Mouse (Mus musculus): ENCODE results near the gene Rab3gap2. TPM values are rescaled to one million over a fixed set of nuclear protein-coding genes. Genes with fewer than 3 reads are reported as not detected.
A peak's percentile ranks its signal among the peaks of the same experiment; 100 is the strongest.

Gene Rab3gap2
- polyA plus RNA-seq, 1 experiment from 2014 or later, result 25.8 TPM

- Histone ChIP-seq H3K9ac (no peak overlapping the region), H3K4me3 (no peak overlapping the region), H3K4me2 (no peak overlapping the region), H3K27ac (replicated peaks) (no peak overlapping the region), H3K27me3 (no peaks in the 10 kb centered on the region), H3K4me1 (replicated peaks) (no peaks in the 10 kb centered on the region), H3K36me3 (peaks cover 68% of the 10 kb centered on the region), H3K9me3 (no peaks in the 10 kb centered on the region)
- ATAC-seq (ENCODE audit: low FRiP score, low read depth), result no peak
- 81% methylated on average over 4 of the region's 4 CpGs for WGBS
These were observed 64.8 kb downstream of the Rab3gap2 start for GRCm38 (mm10) chr1:185268675-185269074.

- H3K9me3 ChIP-seq, result no peaks in the 10 kb centered on the region
- no peak overlapping the region for H3K4me2 ChIP-seq
- 94% methylated on average over 8 of the region's 8 CpGs for WGBS
- H3K4me1 ChIP-seq (replicated peaks), result no peaks in the 10 kb centered on the region
- H3K36me3 ChIP-seq, result peaks cover 67% of the 10 kb centered on the region
- no peaks in the 10 kb centered on the region for H3K27me3 ChIP-seq
- no peak overlapping the region for H3K4me3 ChIP-seq
- H3K9ac ChIP-seq, result no peak overlapping the region
- ATAC-seq (ENCODE audit: low FRiP score, low read depth), result no peak
- no peak overlapping the region for H3K27ac ChIP-seq (replicated peaks)
These were observed 66.6 kb downstream of the Rab3gap2 start for GRCm38 (mm10) chr1:185270403-185271097.

GRCm38 (mm10) chr1:185271373-185271772, 67.5 kb downstream of the Rab3gap2 start:
- no peak overlapping the region for H3K27ac ChIP-seq (replicated peaks)
- H3K4me2 ChIP-seq, result no peak overlapping the region
- peaks cover 68% of the 10 kb centered on the region for H3K36me3 ChIP-seq
- no peak for ATAC-seq (ENCODE audit: low FRiP score, low read depth)
- no peaks in the 10 kb centered on the region for H3K27me3 ChIP-seq
- no peaks in the 10 kb centered on the region for H3K9me3 ChIP-seq
- WGBS, result 90% methylated on average over 9 of the region's 9 CpGs
- H3K4me1 ChIP-seq (replicated peaks), result no peaks in the 10 kb centered on the region
- no peak overlapping the region for H3K9ac ChIP-seq
- H3K4me3 ChIP-seq, result no peak overlapping the region

- no peak overlapping the region for H3K4me3 ChIP-seq
- WGBS, result 95% methylated on average over 5 of the region's 5 CpGs
- H3K27ac ChIP-seq (replicated peaks), result no peak overlapping the region
- ATAC-seq (ENCODE audit: low FRiP score, low read depth), result no peak
- no peaks in the 10 kb centered on the region for H3K4me1 ChIP-seq (replicated peaks)
- peaks cover 78% of the 10 kb centered on the region for H3K36me3 ChIP-seq
- no peaks in the 10 kb centered on the region for H3K27me3 ChIP-seq
- H3K9me3 ChIP-seq, result no peaks in the 10 kb centered on the region
- no peak overlapping the region for H3K9ac ChIP-seq
- no peak overlapping the region for H3K4me2 ChIP-seq
These were observed 71.1 kb downstream of the Rab3gap2 start for GRCm38 (mm10) chr1:185274819-185275545.

GRCm38 (mm10) chr1:185275976-185276375, 72.1 kb downstream of the Rab3gap2 start:
- Histone ChIP-seq H3K9ac (no peak overlapping the region), H3K4me3 (no peak overlapping the region), H3K27ac (replicated peaks) (no peak overlapping the region), H3K4me2 (no peak overlapping the region), H3K36me3 (peaks cover 81% of the 10 kb centered on the region), H3K4me1 (replicated peaks) (no peaks in the 10 kb centered on the region), H3K27me3 (no peaks in the 10 kb centered on the region), H3K9me3 (no peaks in the 10 kb centered on the region)
- 98% methylated on average over 7 of the region's 7 CpGs for WGBS
- ATAC-seq (ENCODE audit: low FRiP score, low read depth), result no peak

GRCm38 (mm10) chr1:185277022-185277421, 73.1 kb downstream of the Rab3gap2 start:
- H3K36me3 ChIP-seq, result peaks cover 81% of the 10 kb centered on the region
- H3K9ac ChIP-seq, result no peak overlapping the region
- no peaks in the 10 kb centered on the region for H3K4me1 ChIP-seq (replicated peaks)
- no peak for ATAC-seq (ENCODE audit: low FRiP score, low read depth)
- no peaks in the 10 kb centered on the region for H3K9me3 ChIP-seq
- no peaks in the 10 kb centered on the region for H3K27me3 ChIP-seq
- H3K4me2 ChIP-seq, result no peak overlapping the region
- WGBS, result 91% methylated on average over 11 of the region's 11 CpGs
- H3K27ac ChIP-seq (replicated peaks), result no peak overlapping the region
- H3K4me3 ChIP-seq, result no peak overlapping the region

GRCm38 (mm10) chr1:185279288-185279687, 75.4 kb downstream of the Rab3gap2 start:
- 94% methylated on average over 9 of the region's 9 CpGs for WGBS
- Histone ChIP-seq H3K9me3 (no peaks in the 10 kb centered on the region), H3K36me3 (peaks cover 90% of the 10 kb centered on the region), H3K4me3 (no peak overlapping the region), H3K27me3 (no peaks in the 10 kb centered on the region), H3K4me1 (replicated peaks) (no peaks in the 10 kb centered on the region; the same call in 1 of the 2 replicates), H3K4me2 (no peak overlapping the region), H3K27ac (replicated peaks) (no peak overlapping the region), H3K9ac (no peak overlapping the region)
- no peak for ATAC-seq (ENCODE audit: low FRiP score, low read depth)

GRCm38 (mm10) chr1:185280616-185281015, 76.7 kb downstream of the Rab3gap2 start:
- H3K9ac ChIP-seq, result no peak overlapping the region
- no peak overlapping the region for H3K4me2 ChIP-seq
- no peaks in the 10 kb centered on the region; the same call in 1 of the 2 replicates for H3K4me1 ChIP-seq (replicated peaks)
- no peak for ATAC-seq (ENCODE audit: low FRiP score, low read depth)
- no peak overlapping the region for H3K4me3 ChIP-seq
- WGBS, result 97% methylated on average over 4 of the region's 4 CpGs
- no peaks in the 10 kb centered on the region for H3K9me3 ChIP-seq
- peaks cover 81% of the 10 kb centered on the region for H3K36me3 ChIP-seq
- H3K27ac ChIP-seq (replicated peaks), result no peak overlapping the region
- no peaks in the 10 kb centered on the region for H3K27me3 ChIP-seq

GRCm38 (mm10) chr1:185282846-185283245, 78.9 kb downstream of the Rab3gap2 start:
- no peak overlapping the region for H3K4me3 ChIP-seq
- no peak overlapping the region for H3K27ac ChIP-seq (replicated peaks)
- H3K27me3 ChIP-seq, result no peaks in the 10 kb centered on the region
- ATAC-seq (ENCODE audit: low FRiP score, low read depth), result no peak
- whole genome bisulfite sequencing, result 88% methylated on average over 11 of the region's 11 CpGs
- no peaks in the 10 kb centered on the region for H3K9me3 ChIP-seq
- H3K4me2 ChIP-seq, result no peak overlapping the region
- no peak overlapping the region for H3K9ac ChIP-seq
- no peaks in the 10 kb centered on the region; the same call in 1 of the 2 replicates for H3K4me1 ChIP-seq (replicated peaks)
- peaks cover 79% of the 10 kb centered on the region for H3K36me3 ChIP-seq

GRCm38 (mm10) chr1:185283247-185283646, 79.3 kb downstream of the Rab3gap2 start:
- Histone ChIP-seq H3K27me3 (no peaks in the 10 kb centered on the region), H3K9ac (no peak overlapping the region), H3K4me3 (no peak overlapping the region), H3K4me1 (replicated peaks) (no peaks in the 10 kb centered on the region; the same call in 1 of the 2 replicates), H3K9me3 (no peaks in the 10 kb centered on the region), H3K27ac (replicated peaks) (no peak overlapping the region), H3K36me3 (peaks cover 77% of the 10 kb centered on the region), H3K4me2 (no peak overlapping the region)
- 88% methylated on average over 15 of the region's 15 CpGs for WGBS
- no peak for ATAC-seq (ENCODE audit: low FRiP score, low read depth)

- Histone ChIP-seq H3K27me3 (no peaks in the 10 kb centered on the region), H3K36me3 (peaks cover 65% of the 10 kb centered on the region), H3K4me1 (replicated peaks) (no peaks in the 10 kb centered on the region; the same call in 1 of the 2 replicates), H3K9ac (no peak overlapping the region), H3K27ac (replicated peaks) (no peak overlapping the region), H3K9me3 (no peaks in the 10 kb centered on the region), H3K4me2 (no peak overlapping the region), H3K4me3 (no peak overlapping the region)
- 62% methylated on average over 4 of the region's 4 CpGs for WGBS
- ATAC-seq (ENCODE audit: low FRiP score, low read depth), result peak; percentile 74
These were observed 80.8 kb downstream of the Rab3gap2 start for GRCm38 (mm10) chr1:185284740-185285139.

GRCm38 (mm10) chr1:185285171-185285570, 81.3 kb downstream of the Rab3gap2 start:
- 73% methylated on average over 4 of the region's 4 CpGs for WGBS
- Histone ChIP-seq H3K4me2 (no peak overlapping the region), H3K9ac (no peak overlapping the region), H3K36me3 (peaks cover 61% of the 10 kb centered on the region), H3K4me1 (replicated peaks) (no peaks in the 10 kb centered on the region; the same call in 1 of the 2 replicates), H3K9me3 (no peaks in the 10 kb centered on the region), H3K27ac (replicated peaks) (no peak overlapping the region), H3K27me3 (no peaks in the 10 kb centered on the region), H3K4me3 (no peak overlapping the region)
- ATAC-seq (ENCODE audit: low FRiP score, low read depth), result peak; percentile 65; the same call in 1 of the 2 replicates
